10 mouse cellular contexts compared by ENCODE assay signal in genomic region chr13:24977820-24978342, GRCm38 (mm10). TPM values are rescaled to one million over a fixed set of nuclear protein-coding genes. Genes with fewer than 3 reads are reported as not detected.
A peak's percentile ranks its signal among the peaks of the same experiment; 100 is the strongest.
DNase-seq lines count a peak whose midpoint lies in the region; ATAC-seq lines count a peak whose summit lies in the region.
"Had no signal": no experiment of that assay in that cellular context is flagged by ENCODE, and none has a peak within 500 bp of the region (broad histone marks: within the 10 kb centered on the region; RNA-seq: fewer than 3 reads in every experiment).

No protein-coding gene starts in this region.

- no peak overlapping the region for H3K4me3 ChIP-seq in intestine, embryonic 16.5 days (ENCODE audit: low read length)
- no peak overlapping the region for H3K4me3 ChIP-seq in liver, embryonic 13.5 days (replicated peaks)
- H3K4me3 ChIP-seq: megakaryocyte, embryonic 14.5 days; myocyte had no signal

- no peaks in the 10 kb centered on the region for H3K9me3 ChIP-seq in intestine, embryonic 16.5 days (ENCODE audit: control insufficient read depth, low read length)
- H3K9me3 ChIP-seq in liver, embryonic 13.5 days (replicated peaks), result no peaks in the 10 kb centered on the region
- H3K9me3 ChIP-seq: megakaryocyte, embryonic 14.5 days had no signal

- H3K27ac ChIP-seq in intestine, embryonic 16.5 days (ENCODE audit: low read length), result no peak overlapping the region
- no peak overlapping the region for H3K27ac ChIP-seq in liver, embryonic 13.5 days

- no peaks in the 10 kb centered on the region for H3K27me3 ChIP-seq in intestine, embryonic 16.5 days (replicated peaks; ENCODE audit: control insufficient read depth, insufficient read depth, low read length)
- H3K27me3 ChIP-seq in liver, embryonic 13.5 days, result no peaks in the 10 kb centered on the region

- H3K4me1 ChIP-seq in intestine, embryonic 16.5 days (ENCODE audit: control insufficient read depth, insufficient read depth, low read length), result peaks cover 5% of the 10 kb centered on the region; the same call in 1 of the 2 replicates
- H3K4me1 ChIP-seq in liver, embryonic 13.5 days (replicated peaks), result 0 out of 2 replicates have a peak, but pooled peaks cover 6% of the 10 kb centered on the region

- no peaks in the 10 kb centered on the region for H3K36me3 ChIP-seq in intestine, embryonic 16.5 days (ENCODE audit: control insufficient read depth, insufficient read depth, low read length)
- no peaks in the 10 kb centered on the region; the same call in 1 of the 2 replicates for H3K36me3 ChIP-seq in liver, embryonic 13.5 days

- H3K9ac ChIP-seq in intestine, embryonic 16.5 days (ENCODE audit: low read depth, low read length), result no peak overlapping the region
- H3K9ac ChIP-seq in liver, embryonic 13.5 days, result no peak overlapping the region

- ATAC-seq in intestine, embryonic 16.5 days, result peak; percentile 79
- ATAC-seq in liver, embryonic 13.5 days (ENCODE audit: low read depth), result peak; percentile 85

- WGBS in intestine, embryonic 16.5 days, result 69% methylated on average over 5 of the region's 5 CpGs
- WGBS in liver, embryonic 13.5 days (ENCODE audit: insufficient replicate concordance), result 60% methylated on average over 5 of the region's 5 CpGs

- no peak overlapping the region for H3K4me2 ChIP-seq in intestine, embryonic 16.5 days (ENCODE audit: low read depth, low read length)
- no peak overlapping the region for H3K4me2 ChIP-seq in liver, embryonic 13.5 days

- DNase-seq in 3134 (ENCODE audit: extremely low read depth, insufficient read length, low spot score) (peak; percentile 11), MN1 (ENCODE audit: low spot score) (peak; percentile 12)
- DNase-seq in liver, embryonic 13.5 days, result peak; percentile 2
- DNase-seq in gastrocnemius, adult 8-10 months (ENCODE audit: low spot score in 2 of 2), result no peak
- no peak for DNase-seq in embryo, embryonic 10 days (ENCODE audit: low spot score)
- no peak for DNase-seq in layer of hippocampus, postnatal 14 days (ENCODE audit: low spot score in 2 of 2)
- DNase-seq: cerebellum, adult 9-11 months had no signal

RNA-seq across cellular contexts. Expression of gene Gpld1, which starts 34.9 kb away (rescaled TPM):
- 2.0 and 2.4 TPM in 2 replicates for polyA plus RNA-seq in intestine, embryonic 16.5 days (2015; fragmentation: Nextera tagmentation; extraction: Ambion mirVana)
- 2.8 and 3.4 TPM in 2 replicates for polyA plus RNA-seq in liver, embryonic 13.5 days (2015; fragmentation: Nextera tagmentation; extraction: Ambion mirVana)
- 1 to 10 TPM in 1 of 4 experiments, under 1 TPM in 3; 0.36 to 1.3 (median 0.93) TPM for total RNA-seq in gastrocnemius, adult 8-10 months (2022)
- total RNA-seq in layer of hippocampus, postnatal 14 days (2021), result 10 to 100 TPM; 12.6 to 14.1 TPM

RNA-seq across cellular contexts. Expression of gene Aldh5a1, which starts 40.4 kb away (rescaled TPM):
- polyA plus RNA-seq in intestine, embryonic 16.5 days (2015; fragmentation: Nextera tagmentation; extraction: Ambion mirVana), result 8.1 TPM in 2 replicates
- polyA plus RNA-seq in liver, embryonic 13.5 days (2015; fragmentation: Nextera tagmentation; extraction: Ambion mirVana), result 2.5 and 3.0 TPM in 2 replicates
- total RNA-seq in gastrocnemius, adult 8-10 months (2022), result 1 to 10 TPM; 6.7 to 9.3 (median 8.1) TPM
- 10 to 100 TPM; 69.4 to 71.2 TPM for total RNA-seq in layer of hippocampus, postnatal 14 days (2021)

RNA-seq across cellular contexts. Expression of gene Mrs2, which starts 42.3 kb away (rescaled TPM):
- 15.8 and 17.1 TPM in 2 replicates for polyA plus RNA-seq in intestine, embryonic 16.5 days (2015; fragmentation: Nextera tagmentation; extraction: Ambion mirVana)
- polyA plus RNA-seq in liver, embryonic 13.5 days (2015; fragmentation: Nextera tagmentation; extraction: Ambion mirVana), result 7.9 and 14.3 TPM in 2 replicates
- total RNA-seq in gastrocnemius, adult 8-10 months (2022), result 10 to 100 TPM; 37.9 to 43.4 (median 40.0) TPM
- 10 to 100 TPM; 60.4 to 62.1 TPM for total RNA-seq in layer of hippocampus, postnatal 14 days (2021)

Comparison
In these comparisons a context has a peak if more than half of its experiments do, and no peak if none do; other contexts are left out.
1. DNase-seq: peak in 3134 (single experiment), MN1 (single experiment) and liver, embryonic 13.5 days (single experiment); none in gastrocnemius, adult 8-10 months (0 of 2), embryo, embryonic 10 days (single experiment) and layer of hippocampus, postnatal 14 days (0 of 2).
2. RNA of gene Gpld1, which starts 34.9 kb away (total RNA-seq): 12.6 to 14.1 TPM in layer of hippocampus, postnatal 14 days; 0.36 to 1.3 TPM in gastrocnemius, adult 8-10 months; every median in the first group is over 4 times any median in the second.
3. RNA of gene Aldh5a1, which starts 40.4 kb away (total RNA-seq): 69.4 to 71.2 TPM in layer of hippocampus, postnatal 14 days; 6.7 to 9.3 TPM in gastrocnemius, adult 8-10 months; every median in the first group is over 4 times any median in the second.